In genomic region chr2:66126936-66127335, GRCm38 (mm10) we compare ENCODE assay signal across 21 mouse cellular contexts. TPM values are rescaled to one million over a fixed set of nuclear protein-coding genes. Genes with fewer than 3 reads are reported as not detected.
A peak's percentile ranks its signal among the peaks of the same experiment; 100 is the strongest.
DNase-seq lines count a peak whose midpoint lies in the region; ATAC-seq and TF ChIP-seq lines count a peak whose summit lies in the region.
"Had no signal": no experiment of that assay in that cellular context is flagged by ENCODE, and none has a peak within 500 bp of the region (broad histone marks: within the 10 kb centered on the region; RNA-seq: fewer than 3 reads in every experiment).

No protein-coding gene starts in this region.

- H3K36me3 ChIP-seq in kidney, adult 2 months (ENCODE audit: control insufficient read depth, insufficient read depth, low read length) = no peaks in the 10 kb centered on the region
- H3K36me3 ChIP-seq in midbrain, embryonic 11.5 days (ENCODE audit: control insufficient read depth, insufficient read depth, low read length) = no peaks in the 10 kb centered on the region
- H3K36me3 ChIP-seq in midbrain, embryonic 13.5 days = no peaks in the 10 kb centered on the region
- H3K36me3 ChIP-seq: G1E had no signal

- TF ChIP-seq POLR2A in kidney, adult 2 months (IDR thresholded peaks at IDR 0.05; ENCODE audit: low read depth, low read length) = no peak

- 54% methylated on average over 4 of the region's 4 CpGs for WGBS in kidney, adult 2 months
- 90% methylated on average over 4 of the region's 4 CpGs for WGBS in midbrain, embryonic 11.5 days
- 95% methylated on average over 4 of the region's 4 CpGs for WGBS in midbrain, embryonic 13.5 days

- ATAC-seq in midbrain, embryonic 11.5 days (ENCODE audit: low FRiP score) = no peak
- no peak for ATAC-seq in midbrain, embryonic 13.5 days
- ATAC-seq: activated CD4-positive, CD25-positive, alpha-beta regulatory T cell, adult 4 months; CD4-positive, CD25-positive, alpha-beta regulatory T cell, adult 4 months; Patski had no signal

- H3K4me1 ChIP-seq in kidney, adult 2 months (ENCODE audit: control insufficient read depth, insufficient read depth, low read length) = peaks cover 14% of the 10 kb centered on the region
- H3K4me1 ChIP-seq in midbrain, embryonic 11.5 days (ENCODE audit: control insufficient read depth, insufficient read depth, low read length) = peaks cover 5% of the 10 kb centered on the region; the same call in 1 of the 2 replicates
- H3K4me1 ChIP-seq in midbrain, embryonic 13.5 days (replicated peaks) = peaks cover 14% of the 10 kb centered on the region

- H3K9ac ChIP-seq in midbrain, embryonic 11.5 days (ENCODE audit: low read length) = no peak overlapping the region
- no peak overlapping the region for H3K9ac ChIP-seq in midbrain, embryonic 13.5 days (replicated peaks)

- no peak overlapping the region for H3K4me2 ChIP-seq in midbrain, embryonic 11.5 days
- no peak overlapping the region for H3K4me2 ChIP-seq in midbrain, embryonic 13.5 days (replicated peaks)

- no peak for TF ChIP-seq CTCF in kidney, adult 2 months (conservative IDR thresholded peaks at IDR 0.05; ENCODE audit: insufficient read depth, insufficient read length, low read depth, low read length)

- peak overlapping the region; percentile 90 for H3K27ac ChIP-seq in kidney, adult 2 months (ENCODE audit: insufficient read depth, low read depth, low read length)
- H3K27ac ChIP-seq in midbrain, embryonic 11.5 days (ENCODE audit: low read depth, low read length) = no peak overlapping the region
- H3K27ac ChIP-seq in midbrain, embryonic 13.5 days = no peak overlapping the region

- peak; percentile 48 for DNase-seq in kidney, adult 2 months
- no peak for DNase-seq in kidney, postnatal 36 days
- DNase-seq in kidney, adult 9 months = peak; percentile 59
- DNase-seq in kidney, adult 18-20 months = no peak
- peak; percentile 82 for DNase-seq in midbrain, embryonic 11.5 days (ENCODE audit: low spot score, missing footprints)
- DNase-seq: adrenal gland, adult 2 months; adrenal gland, adult 8-10 months; adrenal gland, postnatal 10 days; adrenal gland, postnatal 14 days; adrenal gland, postnatal 25 days; adrenal gland, postnatal 36 days; B cell, adult 2 months; cerebellum, adult 11 months; cerebellum, adult 11-12 months; cerebellum, adult 18-20 months had no signal

- no peak overlapping the region for H3K4me3 ChIP-seq in kidney, adult 2 months (ENCODE audit: insufficient read depth, low read depth, low read length)
- H3K4me3 ChIP-seq in midbrain, embryonic 11.5 days (ENCODE audit: low read depth, low read length) = no peak overlapping the region
- no peak overlapping the region for H3K4me3 ChIP-seq in midbrain, embryonic 13.5 days (replicated peaks)

- H3K27me3 ChIP-seq in kidney, adult 2 months (replicated peaks; ENCODE audit: control insufficient read depth, insufficient read depth, low read length) = no peaks in the 10 kb centered on the region
- H3K27me3 ChIP-seq in midbrain, embryonic 11.5 days (ENCODE audit: control insufficient read depth, insufficient read depth, low read length) = peaks cover 27% of the 10 kb centered on the region
- H3K27me3 ChIP-seq in midbrain, embryonic 13.5 days = peaks cover 41% of the 10 kb centered on the region
- H3K27me3 ChIP-seq: CH12.LX had no signal

- no peaks in the 10 kb centered on the region for H3K9me3 ChIP-seq in midbrain, embryonic 11.5 days (ENCODE audit: control insufficient read depth, low read length)
- no peaks in the 10 kb centered on the region for H3K9me3 ChIP-seq in midbrain, embryonic 13.5 days

RNA-seq across cellular contexts. Expression of gene Galnt3, which starts 2.1 kb away (rescaled TPM):
- 17.9 and 21.0 TPM in 2 replicates for polyA plus RNA-seq in kidney, adult 2 months (2012; rRNA removed)
- polyA plus RNA-seq in midbrain, embryonic 11.5 days (2014; fragmentation: Nextera tagmentation; extraction: Ambion mirVana) = 0.37 and 1.1 TPM in 2 replicates
- polyA plus RNA-seq in midbrain, embryonic 13.5 days (2015; fragmentation: Nextera tagmentation; extraction: Ambion mirVana) = 0.36 and 0.96 TPM in 2 replicates
- polyA plus RNA-seq: G1E had no signal

Comparison
In these comparisons a context has a peak if more than half of its experiments do, and no peak if none do; other contexts are left out.
1. DNase-seq: peak in kidney, adult 2 months (single experiment), kidney, adult 9 months (single experiment) and midbrain, embryonic 11.5 days (single experiment); none in kidney, postnatal 36 days (0 of 2) and kidney, adult 18-20 months (single experiment).